Mouse (Mus musculus) olfactory bulb, adult 2 months (tissue): Measurements from ENCODE around the gene Pipox. TPM values are rescaled to one million over a fixed set of nuclear protein-coding genes. Genes with fewer than 3 reads are reported as not detected.

Experiments used
- H3K27ac ChIP-seq: fragments of 200-500 bp; 2 replicates; pipeline ENCODE4 v1.5.1; 2012; ENCODE audit warnings: low read depth, low read length; ENCODE audit not compliant: insufficient read depth
- H3K4me1 ChIP-seq: fragments of 200-500 bp; 2 replicates; pipeline ENCODE4 v1.6.1; 2012; ENCODE audit warnings: low read length; ENCODE audit not compliant: control insufficient read depth, insufficient read depth
- H3K4me3 ChIP-seq: fragments of 200-500 bp; 2 replicates; pipeline ENCODE4 v1.5.1; 2012; ENCODE audit warnings: mild to moderate bottlenecking, low read depth, low read length, moderate library complexity; ENCODE audit not compliant: insufficient read depth
- CTCF ChIP-seq: fragments of 200-500 bp; IDR thresholded peaks from 2 replicates; pipeline ENCODE4 v1.5.1; 2012; ENCODE audit warnings: low read depth, mild to moderate bottlenecking, low read length, moderate library complexity; ENCODE audit not compliant: insufficient read depth
- POLR2A ChIP-seq: fragments of 200-500 bp; IDR thresholded peaks from 2 replicates; pipeline ENCODE4 v1.6.1; 2012; ENCODE audit warnings: mild to moderate bottlenecking, low read depth, low read length, moderate library complexity; ENCODE audit not compliant: insufficient read depth
- WGBS: fragments of 180-500 bp; shearing (Covaris S2); methylation state at CpG from one replicate; pipeline ENCODE4 v1.1.7; 2018; 5-methylcytosine and 5-hydroxymethylcytosine counted together
- polyA plus RNA-seq: library from polyadenylated mRNA; stranded (reverse); fragments of >200 nt; gene quantifications from 2 replicates; pipeline ENCODE4 v1.2.4, GENCODE M21; 2012; ENCODE audit warnings: low replicate concordance; ENCODE audit not compliant: missing spikeins, insufficient read depth, insufficient read length

The Pipox gene
- polyA plus RNA-seq, 1 experiment, result not detected

DNA sequence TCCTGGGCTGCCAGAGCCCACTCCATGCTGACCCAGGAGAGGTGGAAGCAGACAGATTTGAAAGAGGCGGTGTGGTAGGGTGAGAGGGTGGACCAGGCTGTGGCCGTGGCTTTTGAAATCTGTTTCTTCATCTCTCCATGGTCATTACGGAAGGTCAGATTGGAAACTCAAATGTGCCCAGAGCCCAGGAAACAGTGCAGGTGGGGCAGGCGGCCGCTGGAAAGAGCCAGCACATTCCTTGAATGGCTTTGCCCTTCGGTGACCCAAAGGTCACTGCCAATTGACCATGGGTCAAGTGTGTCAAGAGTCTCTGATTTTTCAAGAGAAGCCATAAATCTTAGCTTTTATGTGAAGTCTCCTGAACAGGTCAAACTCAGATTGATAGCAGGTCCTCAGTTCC, 19.6 kb upstream of the Pipox start:
- peaks cover 21% of the 10 kb centered on the region for H3K4me1 ChIP-seq
- no peak overlapping the region for H3K27ac ChIP-seq
- TF ChIP-seq CTCF (no peak), POLR2A (no peak)
- no peak overlapping the region for H3K4me3 ChIP-seq
- 95% methylated on average over 6 of the region's 6 CpGs for WGBS

DNA sequence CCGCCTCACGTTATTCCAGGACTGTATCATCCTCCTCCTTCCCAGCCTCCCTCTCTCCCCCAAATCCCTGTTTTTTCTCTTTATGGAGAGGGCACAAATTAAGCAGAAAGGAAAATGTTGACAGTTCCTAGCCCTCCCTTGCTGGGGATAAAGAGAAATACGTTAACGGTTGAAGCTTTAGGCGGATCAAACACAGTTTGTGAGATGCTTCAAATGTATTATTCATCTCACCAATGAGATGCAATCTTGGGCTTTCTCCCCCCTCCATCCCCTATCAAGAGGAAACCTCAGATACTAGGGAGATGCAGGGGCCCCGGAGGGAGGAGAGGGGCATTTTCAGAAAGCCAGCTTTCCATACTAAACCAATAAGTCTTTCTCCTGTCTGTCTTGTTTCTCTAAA, 15.9 kb upstream of the Pipox start:
- WGBS, result 33% methylated on average over 6 of the region's 6 CpGs
- H3K4me1 ChIP-seq, result peaks cover 21% of the 10 kb centered on the region

DNA sequence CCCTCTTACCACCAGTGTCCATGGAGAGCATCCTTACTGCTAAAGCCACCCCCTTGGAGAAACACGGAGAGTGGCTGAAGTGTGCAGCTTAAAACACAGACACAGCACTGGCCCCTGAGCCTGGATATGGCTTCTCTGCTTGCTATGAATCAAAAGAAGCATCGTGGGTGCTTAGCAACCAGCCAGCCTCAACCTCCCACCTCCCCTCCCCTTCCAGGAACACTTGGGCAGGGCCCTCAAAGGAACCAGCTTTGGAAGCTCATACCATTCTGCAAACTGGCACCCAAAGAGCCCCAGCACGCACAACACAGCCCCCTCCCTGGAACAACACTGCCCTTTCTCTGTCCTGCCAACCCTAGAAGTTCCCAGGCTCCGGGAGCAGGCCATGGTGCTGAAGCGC, 15.5 kb upstream of the Pipox start:
- 29% methylated on average over 5 of the region's 5 CpGs for WGBS
- H3K27ac ChIP-seq, result no peak overlapping the region
- peaks cover 17% of the 10 kb centered on the region for H3K4me1 ChIP-seq
- H3K4me3 ChIP-seq, result no peak overlapping the region
- TF ChIP-seq CTCF (no peak), POLR2A (no peak)

More for the DNA sequence above, 15.9 kb upstream of the Pipox start:
- H3K4me3 ChIP-seq, result no peak overlapping the region
- no peak for TF ChIP-seq CTCF
- TF ChIP-seq POLR2A, result no peak
- H3K27ac ChIP-seq, result peak overlapping the region; percentile 26; the same call in 1 of the 2 replicates

DNA sequence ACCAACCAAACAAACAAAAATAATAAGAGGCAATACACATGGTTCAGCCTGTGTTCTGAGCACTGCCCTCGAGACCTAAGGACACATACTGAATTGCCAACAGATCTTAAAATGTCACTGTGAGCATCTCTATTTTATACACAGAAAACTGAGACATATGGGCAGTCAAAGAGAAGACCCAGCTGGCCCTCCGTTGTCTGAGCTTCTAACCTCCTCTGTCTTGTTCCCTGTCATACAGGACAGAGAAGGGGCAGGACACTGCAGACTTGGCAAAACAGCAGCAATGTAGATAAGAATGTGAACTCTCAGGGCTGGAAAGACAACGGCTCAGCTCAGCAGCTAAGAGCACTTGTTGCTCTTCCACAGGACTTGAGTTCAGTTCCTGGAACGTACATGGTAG, 14.6 kb upstream of the Pipox start:
- no peak overlapping the region for H3K27ac ChIP-seq
- H3K4me3 ChIP-seq, result no peak overlapping the region
- TF ChIP-seq CTCF (no peak), POLR2A (no peak)
- WGBS, result 82% methylated on average over 4 of the region's 4 CpGs
- peaks cover 15% of the 10 kb centered on the region for H3K4me1 ChIP-seq

DNA sequence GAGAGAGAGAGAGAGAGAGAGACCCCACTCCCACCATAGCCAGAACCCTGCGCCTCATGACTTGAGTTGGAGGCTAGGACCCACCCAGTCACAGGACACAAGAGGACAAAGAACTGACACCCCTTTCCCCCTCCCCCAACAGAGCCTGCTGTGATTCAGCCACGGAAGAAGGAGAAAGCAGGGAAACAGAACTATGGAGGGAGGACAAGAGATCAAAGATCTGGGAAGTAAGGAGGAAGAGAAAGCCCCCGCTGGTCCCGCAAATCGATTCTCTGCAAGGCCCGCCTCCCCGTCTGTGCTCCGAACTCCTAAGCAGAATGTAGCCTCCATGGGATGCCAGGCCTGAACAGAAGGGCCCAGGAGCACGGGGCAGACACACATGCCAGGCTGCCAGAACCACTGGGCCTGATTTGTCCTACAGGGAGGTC, 12.9 kb upstream of the Pipox start:
- Histone ChIP-seq H3K4me1 (peaks cover 21% of the 10 kb centered on the region), H3K27ac (no peak overlapping the region), H3K4me3 (no peak overlapping the region)
- TF ChIP-seq CTCF (no peak), POLR2A (no peak)
- WGBS, result 33% methylated on average over 9 of the region's 9 CpGs

DNA sequence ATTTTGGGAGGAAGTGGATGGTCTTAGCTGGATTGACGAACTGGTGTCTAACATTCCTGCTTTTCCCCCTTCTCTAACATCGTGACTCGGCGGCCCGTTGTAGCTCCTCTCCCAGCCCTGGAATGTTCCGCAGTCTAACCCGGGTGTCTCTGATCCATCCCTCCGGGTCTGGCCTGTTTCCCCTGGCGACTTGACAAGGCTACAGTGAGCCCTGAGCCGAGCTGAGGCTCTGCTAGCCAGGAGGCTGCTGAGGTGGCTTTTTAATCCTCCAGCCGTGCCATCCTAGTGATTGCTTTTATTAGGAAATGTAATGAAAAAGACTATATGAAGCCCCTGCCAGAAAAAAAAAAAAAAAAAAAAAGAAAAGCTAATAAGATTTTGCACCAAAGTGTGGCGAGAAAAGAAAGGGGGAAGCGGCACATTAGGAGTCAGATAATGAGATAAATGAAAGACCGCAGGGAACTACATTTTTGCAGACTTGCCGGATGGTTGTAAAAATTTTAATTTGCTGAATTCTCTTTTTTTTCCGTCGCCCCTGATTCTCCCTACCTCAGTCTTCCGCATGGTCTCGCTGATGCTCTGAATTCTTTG, 12.3 kb upstream of the Pipox start:
- 52% methylated on average over 19 of the region's 19 CpGs for WGBS
- no peak overlapping the region for H3K27ac ChIP-seq

DNA sequence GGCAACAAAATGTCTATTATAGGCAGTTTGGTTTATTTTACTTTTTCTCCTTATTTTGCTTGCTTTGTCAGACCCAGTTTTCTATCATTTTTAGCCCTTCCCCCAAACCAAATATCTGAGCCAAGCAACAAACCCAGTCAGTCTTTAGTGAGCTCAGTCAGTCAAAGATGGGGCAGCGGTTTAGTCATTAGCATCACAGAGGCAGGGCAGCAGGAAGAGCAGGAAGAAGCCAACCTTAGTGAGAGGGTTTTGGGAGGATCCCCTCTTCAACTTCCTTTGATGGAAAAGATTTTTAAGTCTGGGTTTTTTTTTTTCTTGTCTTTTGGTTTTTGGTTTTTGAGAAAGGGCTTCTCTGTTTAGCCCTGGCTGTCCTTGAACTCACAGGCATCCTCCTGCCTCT, 10.8 kb upstream of the Pipox start:
- 73% methylated on average over 1 of the region's 1 CpGs for WGBS
- TF ChIP-seq POLR2A, result no peak
- TF ChIP-seq CTCF, result no peak
- peaks cover 26% of the 10 kb centered on the region for H3K4me1 ChIP-seq
- H3K4me3 ChIP-seq, result no peak overlapping the region
- no peak overlapping the region for H3K27ac ChIP-seq

More for the DNA sequence above, 12.3 kb upstream of the Pipox start:
- TF ChIP-seq CTCF, result no peak
- no peak for TF ChIP-seq POLR2A
- Histone ChIP-seq H3K4me1 (peaks cover 24% of the 10 kb centered on the region), H3K4me3 (no peak overlapping the region)

DNA sequence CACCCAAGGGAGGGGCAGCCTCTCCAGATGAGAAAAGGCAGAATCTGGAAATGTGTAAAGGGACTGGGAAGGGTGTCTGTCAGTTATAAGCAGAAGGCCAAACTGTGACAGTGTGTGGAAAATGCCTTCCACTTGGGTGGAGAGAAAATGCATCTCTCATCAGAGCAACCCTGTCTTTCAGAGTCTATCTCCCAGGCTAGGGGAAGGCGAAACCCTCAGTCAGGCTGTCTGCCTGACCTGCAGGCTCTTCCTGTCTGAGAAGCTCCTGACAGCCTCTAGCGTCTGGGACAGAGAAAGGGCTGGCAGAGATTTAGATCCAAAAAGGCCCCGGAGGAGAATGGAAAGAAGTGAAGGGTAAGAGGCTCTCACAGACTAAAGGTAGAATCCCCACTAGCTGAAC, 9.9 kb upstream of the Pipox start:
- H3K27ac ChIP-seq, result no peak overlapping the region
- 62% methylated on average over 3 of the region's 3 CpGs for WGBS

DNA sequence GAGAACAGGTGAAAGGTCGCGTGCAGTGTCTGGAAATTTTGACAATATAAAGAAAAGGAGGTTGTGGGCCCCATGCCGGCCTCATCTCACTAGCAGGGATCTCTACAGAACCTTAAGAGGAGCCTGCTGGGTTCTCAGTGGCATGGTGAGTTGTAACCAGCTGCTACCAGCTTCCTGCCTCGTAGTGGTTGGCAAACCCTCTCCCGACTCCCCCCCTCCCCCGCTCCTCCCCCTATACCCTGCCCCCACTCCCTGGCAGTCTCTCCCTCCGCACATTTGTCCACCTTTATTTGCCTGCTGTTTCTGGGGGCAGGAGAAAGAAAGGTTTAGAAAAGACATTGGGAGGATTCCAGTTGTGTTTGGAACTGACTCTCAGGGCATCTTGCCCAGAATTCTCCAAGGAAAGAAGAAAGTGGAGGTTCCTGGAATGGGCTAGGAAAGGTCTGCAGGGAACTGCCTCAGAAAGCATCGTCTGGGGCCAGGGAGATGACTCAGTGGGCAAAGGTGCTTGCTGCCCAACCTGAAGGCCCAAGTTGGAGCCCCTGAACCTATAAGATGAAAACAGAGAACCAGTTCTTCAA, 8.0 kb upstream of the Pipox start:
- Histone ChIP-seq H3K4me3 (no peak overlapping the region), H3K4me1 (peaks cover 29% of the 10 kb centered on the region), H3K27ac (peak overlapping the region; percentile 19; the same call in 1 of the 2 replicates)
- WGBS, result 32% methylated on average over 8 of the region's 8 CpGs
- TF ChIP-seq POLR2A (no peak), CTCF (no peak)

More for the DNA sequence above, 9.9 kb upstream of the Pipox start:
- TF ChIP-seq CTCF (no peak), POLR2A (no peak)
- no peak overlapping the region for H3K4me3 ChIP-seq
- H3K4me1 ChIP-seq, result peaks cover 21% of the 10 kb centered on the region

DNA sequence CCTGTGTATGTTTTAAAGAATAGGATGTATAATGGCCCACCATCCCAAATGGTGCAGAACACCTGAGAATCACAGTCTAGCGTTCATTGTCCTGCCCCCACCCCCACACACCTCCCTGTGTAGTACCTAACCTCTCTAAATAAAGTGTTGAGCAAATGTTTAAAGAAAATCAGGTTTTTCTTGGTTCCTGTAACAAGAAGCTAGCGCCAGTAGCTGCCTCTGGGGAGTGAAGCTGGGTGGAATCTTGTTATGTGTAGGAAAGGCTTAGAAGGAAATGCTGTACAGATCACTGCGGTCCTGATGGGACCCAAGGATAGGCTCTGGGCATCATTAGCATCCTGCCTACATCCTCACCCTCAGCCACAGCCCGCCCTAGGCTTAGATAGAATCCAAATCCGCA, 7.5 kb upstream of the Pipox start:
- TF ChIP-seq POLR2A (no peak), CTCF (no peak)
- H3K4me3 ChIP-seq, result no peak overlapping the region
- H3K4me1 ChIP-seq, result peaks cover 27% of the 10 kb centered on the region
- WGBS, result 64% methylated on average over 5 of the region's 5 CpGs
- H3K27ac ChIP-seq, result peak overlapping the region; percentile 19; the same call in 1 of the 2 replicates
